Mouse (Mus musculus) lung, adult 2 months (tissue): ENCODE measurements around the gene Col8a1.

Experiments
- CTCF ChIP-seq: fragments of 200-500 bp; IDR thresholded peaks from 2 replicates; pipeline ENCODE4 v1.5.1; 2011; ENCODE audit warnings: mild to moderate bottlenecking, low read length, control low read depth; ENCODE audit not compliant: insufficient read depth
- POLR2A ChIP-seq: fragments of 200-500 bp; IDR thresholded peaks from 2 replicates; pipeline ENCODE4 v1.6.1; 2011; ENCODE audit warnings: low read depth, mild to moderate bottlenecking, control low read depth, low read length, borderline replicate concordance; ENCODE audit errors: extremely low read depth

GRCm38 (mm10) chr16:57796321-57796720 is 41.8 kb upstream of the Col8a1 start:
- TF ChIP-seq POLR2A = no peak
- TF ChIP-seq CTCF = no peak
